Mouse (Mus musculus) megakaryocyte, adult 5-6 weeks (primary cell): Measurements from ENCODE around the gene Ncmap. TPM values are rescaled to one million over a fixed set of nuclear protein-coding genes. Genes with fewer than 3 reads are reported as not detected.

Experiments
- ATAC-seq: 2 replicates; pipeline ENCODE4 v1.8.0; 2016; ENCODE audit warnings: mild to moderate bottlenecking, inconsistent platforms; ENCODE audit not compliant: poor library complexity, severe bottlenecking
- total RNA-seq, 2 experiments: library from RNA; stranded (forward) in 1 of 2; stranded (reverse) in 1 of 2; fragments of 153-499, 151-499 nt in 1 of 2; fragments of 221-1000, 200-1000 nt in 1 of 2; gene quantifications; 2 replicates each; pipeline versions ENCODE4 v1.2.3 to v1.2.4; 2015 to 2017

The Ncmap gene
- total RNA-seq (2015): not detected in 2 replicates
- not detected in 2 replicates for total RNA-seq (2017)

- no peak for ATAC-seq
Observed at GRCm38 (mm10) chr4:135397991-135398390, at the start of gene Ncmap. Gene Ncmap, minus strand, starts transcription at chr4:135398227.

- ATAC-seq: no peak
Observed at GRCm38 (mm10) chr4:135442473-135442872, 44.4 kb upstream of the Ncmap start.

- ATAC-seq: peak; percentile 52
Observed at GRCm38 (mm10) chr4:135439904-135440522, 42.0 kb upstream of the Ncmap start.

- ATAC-seq: peak; percentile 96
Observed at GRCm38 (mm10) chr4:135439188-135439647, 41.2 kb upstream of the Ncmap start.

- ATAC-seq: no peak
Observed at GRCm38 (mm10) chr4:135437924-135438323, 39.9 kb upstream of the Ncmap start.

- ATAC-seq: no peak
Observed at GRCm38 (mm10) chr4:135436291-135436690, 38.3 kb upstream of the Ncmap start.

- ATAC-seq: no peak
Observed at GRCm38 (mm10) chr4:135434395-135434789, 36.4 kb upstream of the Ncmap start.

- ATAC-seq: peak; percentile 83
Observed at GRCm38 (mm10) chr4:135433443-135434394, 35.7 kb upstream of the Ncmap start, which contains the start of gene Rcan3. Gene Rcan3, minus strand, starts transcription at chr4:135433853.

GRCm38 (mm10) chr4:135433086-135433442, 35.0 kb upstream of the Ncmap start:
- no peak for ATAC-seq

- no peak for ATAC-seq
Observed at GRCm38 (mm10) chr4:135429990-135430760, 32.1 kb upstream of the Ncmap start.

- ATAC-seq: no peak
Observed at GRCm38 (mm10) chr4:135429383-135429782, 31.4 kb upstream of the Ncmap start.

GRCm38 (mm10) chr4:135426587-135426986, 28.6 kb upstream of the Ncmap start:
- ATAC-seq: no peak

- ATAC-seq: no peak
Observed at GRCm38 (mm10) chr4:135425625-135426024, 27.6 kb upstream of the Ncmap start.

- ATAC-seq: no peak
Observed at GRCm38 (mm10) chr4:135420961-135421360, 22.9 kb upstream of the Ncmap start.

GRCm38 (mm10) chr4:135420416-135420815, 22.4 kb upstream of the Ncmap start:
- no peak for ATAC-seq

GRCm38 (mm10) chr4:135419996-135420395, 22.0 kb upstream of the Ncmap start:
- no peak for ATAC-seq

GRCm38 (mm10) chr4:135416367-135416766, 18.3 kb upstream of the Ncmap start:
- ATAC-seq: peak; percentile 83

- ATAC-seq: no peak
Observed at GRCm38 (mm10) chr4:135413491-135413890, 15.5 kb upstream of the Ncmap start.

- peak; percentile 79 for ATAC-seq
Observed at GRCm38 (mm10) chr4:135411633-135412032, 13.6 kb upstream of the Ncmap start.

- no peak for ATAC-seq
Observed at GRCm38 (mm10) chr4:135406180-135406579, 8.2 kb upstream of the Ncmap start.

GRCm38 (mm10) chr4:135404916-135405315, 6.9 kb upstream of the Ncmap start:
- ATAC-seq: no peak
